Mouse (Mus musculus) heart, adult 2 months (tissue): ENCODE data around the gene Mgmt.

Experiments
- CTCF ChIP-seq: fragments of 200-600 bp; IDR thresholded peaks from 2 replicates; pipeline ENCODE4 v1.8.1; 2022; ENCODE audit warnings: antibody characterized with exemption, mild to moderate bottlenecking, moderate library complexity
- POLR2A ChIP-seq: fragments of 200-500 bp; IDR thresholded peaks from 2 replicates; pipeline ENCODE4 v1.6.1; 2011; ENCODE audit warnings: mild to moderate bottlenecking, low read depth, low read length, control low read depth; ENCODE audit not compliant: insufficient read depth

DNA sequence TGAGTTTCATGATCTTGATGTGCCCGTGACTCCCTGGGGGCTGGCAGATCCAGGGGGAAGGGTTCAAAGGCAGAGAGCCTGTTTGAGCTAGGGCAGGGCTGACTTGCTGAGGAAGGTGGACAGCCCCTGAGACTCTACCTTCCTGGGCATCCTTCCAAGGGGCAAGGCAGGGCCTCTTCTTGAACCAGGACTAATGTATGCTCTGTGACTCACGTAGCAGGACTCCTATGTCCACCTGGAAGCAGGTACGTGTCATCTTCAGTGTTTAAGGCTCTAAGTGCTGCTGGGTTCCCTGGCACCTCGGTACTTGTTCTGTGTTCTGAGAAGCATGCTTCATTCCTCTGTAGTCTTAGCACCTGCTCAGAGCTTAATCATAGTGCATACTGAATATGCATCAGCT, 143.1 kb downstream of the Mgmt start:
- TF ChIP-seq CTCF (no peak), POLR2A (no peak)
